Mouse (Mus musculus): ENCODE measurements at regions not wholly inside any gene's neighbourhood (a gene's known extent, or its start where the extent isn't known, plus 50 kb on each side); places are given as distances from the start of the nearest gene placed in this dataset.
"Not testable (repeated sequence)": the region's sequence is repeated elsewhere in the genome, so short reads cannot be mapped to it uniquely, and the experiment has no call there.

- DNase-seq, result no peak
Observed at GRCm38 (mm10) chr16:49430296-49430695, 268.7 kb upstream of the Ift57 start.

GRCm38 (mm10) chr16:49431902-49432301, 267.1 kb upstream of the Ift57 start:
- DNase-seq, result no peak

DNA sequence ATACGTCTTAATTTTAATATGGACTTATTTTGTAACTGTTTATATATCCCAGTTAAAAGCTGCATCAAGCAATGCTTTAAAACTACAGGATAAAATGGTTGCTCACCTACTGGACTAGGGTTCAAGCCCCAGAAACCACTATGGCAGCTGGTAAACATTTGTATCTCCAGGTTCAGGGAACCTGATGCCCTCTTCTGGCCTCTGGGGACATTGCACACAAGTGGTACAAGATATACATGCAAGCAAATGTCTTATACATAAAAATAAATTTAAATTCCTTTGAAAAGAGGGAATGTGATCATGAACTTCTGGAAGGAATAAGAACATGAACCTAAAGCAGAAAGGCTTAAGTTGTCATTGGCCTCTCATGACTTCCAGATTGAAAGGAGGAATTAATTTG, 257.8 kb upstream of the Ift57 start:
- peak in 1 of 2 experiments; percentile 9 for DNase-seq

- not testable (repeated sequence) for DNase-seq
Observed at GRCm38 (mm10) chr16:49447356-49447755, 251.7 kb upstream of the Ift57 start.

GRCm38 (mm10) chr16:49493881-49494280, 205.2 kb upstream of the Ift57 start:
- DNase-seq, result no peak

- DNase-seq, result no peak
Observed at GRCm38 (mm10) chr16:49497521-49498010, 201.5 kb upstream of the Ift57 start.

DNA sequence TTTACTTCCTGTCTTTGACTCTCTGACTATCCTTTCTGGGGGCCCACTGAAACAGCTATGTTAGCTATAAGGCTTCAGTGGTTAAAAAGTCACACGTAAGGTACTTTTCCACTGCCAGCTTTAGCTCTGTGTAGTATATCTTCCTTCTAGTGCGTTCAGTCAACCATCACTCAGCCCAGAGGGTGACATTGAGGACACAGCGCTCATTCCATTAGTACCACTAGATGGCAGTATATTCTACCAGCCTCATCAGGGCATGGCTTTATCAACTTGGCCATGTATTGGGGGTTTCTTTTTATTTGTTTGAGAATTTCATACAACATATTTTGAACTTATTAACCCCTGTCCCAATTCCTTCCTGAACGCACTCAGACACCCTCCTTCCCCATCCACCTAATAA, 198.2 kb upstream of the Ift57 start:
- no peak for DNase-seq

DNA sequence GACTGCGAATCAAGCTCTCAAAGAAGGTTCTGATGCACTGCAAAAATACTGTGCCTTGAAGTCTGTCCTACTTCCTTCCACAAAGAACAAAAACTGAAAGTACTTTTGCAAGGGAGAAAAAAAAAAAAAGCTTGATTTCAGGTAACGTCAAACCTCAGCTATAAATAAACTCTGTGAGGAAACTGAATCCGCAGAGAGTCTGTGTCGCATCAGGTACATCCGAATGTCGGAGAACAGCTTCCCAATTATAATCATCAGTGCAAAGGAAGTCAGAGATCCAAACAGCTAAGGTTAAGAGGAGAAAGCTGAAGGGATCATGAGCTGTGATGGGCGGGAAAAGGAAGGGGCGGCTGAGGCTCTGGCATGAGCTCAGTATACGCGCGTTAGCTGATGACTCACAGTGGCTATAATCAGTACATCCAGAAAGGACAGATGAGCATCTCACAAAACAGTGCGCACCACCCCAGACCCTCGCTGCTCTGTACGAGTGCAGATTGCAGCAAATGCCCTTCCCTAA, 195.1 kb upstream of the Ift57 start:
- DNase-seq, result peak in 1 of 2 experiments; percentile 5

DNA sequence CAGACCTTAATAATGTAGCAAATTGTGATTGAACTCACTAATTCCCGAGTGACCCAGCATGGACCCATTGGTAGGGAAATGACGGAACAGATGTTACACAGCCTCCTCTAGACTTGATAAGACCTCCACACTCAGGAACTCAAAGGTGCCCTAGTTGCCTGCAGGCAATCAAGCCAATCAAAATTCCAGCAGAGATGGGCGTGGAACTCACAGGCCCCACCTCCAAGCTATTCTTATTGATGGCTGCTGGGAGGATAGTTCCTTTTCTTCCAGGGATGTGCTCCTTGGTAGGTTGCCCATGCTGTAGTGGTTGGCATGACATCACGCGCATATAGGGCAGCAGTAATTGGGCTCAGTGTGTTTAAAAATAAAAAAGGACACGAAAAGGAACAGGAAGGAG, 194.4 kb upstream of the Ift57 start:
- DNase-seq, result no peak

DNA sequence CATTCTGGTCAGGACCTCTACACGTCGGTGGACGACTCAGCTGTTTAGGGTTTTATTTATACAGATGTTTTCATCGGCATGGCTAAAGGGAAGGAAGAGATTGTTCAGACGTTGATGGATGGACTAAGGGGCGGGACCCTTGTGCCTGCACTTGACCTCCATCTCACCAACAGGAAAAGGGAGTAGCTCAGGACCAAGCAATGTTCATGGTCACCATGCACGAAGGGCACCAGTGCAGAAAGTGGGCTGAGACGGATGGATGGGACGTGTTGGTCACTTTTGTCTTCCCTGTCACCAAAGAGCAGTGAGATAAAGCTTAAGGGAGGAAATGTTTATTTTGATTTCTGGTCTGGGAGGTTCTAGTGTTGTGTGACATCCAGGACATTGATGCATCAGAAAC, 193.8 kb upstream of the Ift57 start:
- no peak for DNase-seq

GRCm38 (mm10) chr16:49518844-49519243, 180.2 kb upstream of the Ift57 start:
- DNase-seq, result no peak

- no peak for DNase-seq
Observed at GRCm38 (mm10) chr16:49520411-49520810, 178.6 kb upstream of the Ift57 start.

DNA sequence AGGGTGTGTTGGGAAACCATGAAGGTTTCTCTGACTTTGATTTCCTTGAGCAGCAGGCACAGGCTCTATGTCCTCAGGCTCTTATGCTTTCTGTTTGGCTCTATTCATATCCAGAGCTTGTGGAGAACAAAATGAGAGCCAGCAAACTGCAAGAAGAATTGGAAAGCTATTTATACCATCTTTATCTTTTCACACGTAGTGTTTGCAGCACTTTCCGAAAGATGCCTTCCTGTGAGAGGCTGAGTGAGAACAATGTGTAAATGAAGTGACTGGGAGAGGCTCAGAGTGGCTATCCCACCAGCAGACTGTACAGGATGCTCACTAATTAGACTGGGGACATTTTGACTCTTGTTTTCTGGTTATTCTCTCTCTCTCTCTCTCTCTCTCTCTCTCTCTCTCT, 177.3 kb upstream of the Ift57 start:
- DNase-seq, result no peak

DNA sequence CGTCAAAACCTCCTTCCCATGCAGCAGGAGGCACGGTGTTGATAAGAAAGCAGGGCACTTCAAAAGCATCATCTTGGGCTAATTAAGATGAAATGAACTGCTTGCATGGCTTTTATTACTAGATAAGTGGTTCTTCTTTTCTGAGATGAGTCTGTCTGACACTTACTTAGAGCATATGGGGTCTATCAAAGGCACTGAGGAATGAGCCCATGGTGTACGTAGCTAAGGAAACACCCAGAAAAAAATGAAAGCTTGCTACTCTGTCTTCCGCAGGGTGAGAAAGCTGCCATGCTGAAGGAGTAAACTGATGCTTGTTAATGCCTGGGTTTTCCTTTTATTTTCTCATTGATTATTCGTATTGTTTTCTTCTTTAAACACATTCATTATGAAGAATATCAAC, 176.5 kb upstream of the Ift57 start:
- DNase-seq, result no peak

DNA sequence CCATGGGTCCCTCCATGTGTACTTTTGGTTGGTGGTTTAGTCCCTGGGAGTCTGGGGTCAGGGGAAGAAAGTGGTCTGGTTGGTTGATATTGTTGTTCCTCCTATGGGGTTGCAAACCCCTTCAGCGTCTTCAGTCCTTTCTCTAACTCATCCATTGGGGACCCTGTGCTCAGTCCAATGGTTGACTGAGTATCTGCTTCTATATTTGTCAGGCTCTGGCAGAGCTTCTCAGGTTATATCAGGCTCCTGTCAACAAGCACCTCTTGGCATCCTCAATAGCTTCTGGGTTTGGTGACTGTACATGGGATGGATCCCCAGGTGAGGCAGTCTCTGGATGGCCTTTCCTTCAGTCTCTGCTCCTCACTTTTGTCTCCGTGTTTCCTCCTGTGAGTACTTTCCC, 170.4 kb upstream of the Ift57 start:
- not testable (repeated sequence) for DNase-seq

DNA sequence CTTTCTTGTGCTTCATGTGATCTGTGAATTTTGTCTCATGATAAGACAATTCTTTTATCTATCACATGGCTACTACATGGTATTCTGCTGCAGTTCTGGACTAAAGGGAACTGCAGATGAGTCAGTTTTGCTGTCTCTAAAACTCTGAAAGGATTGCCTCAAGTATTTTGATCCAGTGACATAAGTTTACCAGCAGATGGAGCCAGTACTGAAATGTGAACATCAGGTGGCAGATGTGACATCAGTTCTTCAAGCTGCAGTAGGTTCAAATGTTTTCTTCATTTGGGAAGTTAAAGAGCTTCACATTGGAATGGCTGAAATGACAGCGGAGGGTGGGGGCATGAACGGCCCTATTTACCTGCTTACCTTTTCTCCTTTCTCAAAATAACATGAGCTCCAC, 170.0 kb upstream of the Ift57 start:
- DNase-seq, result no peak

DNA sequence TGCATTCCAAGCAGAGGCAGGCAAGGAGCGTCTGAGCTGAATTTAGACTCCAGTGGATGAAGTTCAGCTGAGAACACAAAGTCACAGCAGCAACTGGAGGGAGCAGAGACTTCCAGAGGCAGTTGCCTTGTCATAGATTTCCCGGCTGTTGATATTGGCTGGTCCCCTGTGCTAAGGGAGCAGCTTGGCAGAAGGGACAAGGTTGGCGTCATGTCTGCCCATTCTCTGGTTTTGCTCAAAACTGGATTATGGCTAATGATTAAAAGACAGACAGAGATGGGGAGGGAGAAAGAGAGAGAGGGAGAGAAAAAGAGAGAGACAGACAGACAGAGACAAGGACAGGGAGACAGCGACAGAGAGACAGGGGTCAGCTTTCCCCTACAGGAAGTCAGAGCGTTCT, 169.0 kb upstream of the Ift57 start:
- no peak for DNase-seq

GRCm38 (mm10) chr16:49532071-49532686, 166.9 kb upstream of the Ift57 start:
- DNase-seq, result no peak

DNA sequence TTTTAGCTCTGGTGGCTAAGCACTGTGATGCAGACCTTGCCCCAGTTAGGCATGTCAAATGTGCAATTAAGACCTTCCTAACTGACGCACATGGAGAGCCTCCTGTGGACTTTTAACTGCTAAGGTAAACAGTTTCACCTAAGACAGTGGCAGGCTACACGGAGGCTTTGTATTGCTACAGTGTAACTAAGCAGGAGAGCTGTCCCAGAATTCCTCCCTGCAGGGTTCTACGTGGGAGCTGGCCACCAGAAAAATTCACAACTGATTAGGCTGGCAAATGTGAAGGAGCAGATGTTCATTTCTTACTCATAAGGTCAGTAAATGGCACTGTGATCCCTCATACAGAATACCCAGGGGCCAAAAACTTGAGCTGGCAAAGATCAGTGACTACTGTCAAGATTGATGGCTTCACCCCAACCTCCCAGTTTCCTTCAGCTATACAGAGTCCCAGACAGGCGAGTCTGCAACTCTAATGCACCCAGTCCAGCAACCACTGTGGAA, 165.5 kb upstream of the Ift57 start:
- DNase-seq, result no peak

DNA sequence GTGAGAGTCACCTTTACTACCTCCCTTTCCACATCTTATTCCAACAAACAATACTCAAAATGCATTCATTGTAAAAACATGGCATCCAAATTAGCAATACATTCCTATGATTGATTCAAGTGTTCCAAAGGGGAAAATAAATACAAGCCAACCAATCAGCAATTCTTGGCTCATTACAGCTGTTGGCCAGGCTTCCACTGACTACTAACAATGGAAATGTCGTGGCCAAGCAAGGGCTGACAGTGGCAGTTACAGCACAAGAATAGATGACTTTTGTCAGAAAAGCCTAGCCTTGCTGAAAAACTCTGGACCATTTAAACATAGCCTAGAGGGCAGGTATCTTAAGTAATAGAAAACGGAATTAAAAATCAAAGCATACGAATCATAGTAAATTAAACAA, 148.8 kb upstream of the Ift57 start:
- DNase-seq, result no peak

GRCm38 (mm10) chr16:49570031-49570430, 129.0 kb upstream of the Ift57 start:
- no peak for DNase-seq

- DNase-seq, result no peak
Observed at GRCm38 (mm10) chr16:49572485-49573170, 126.4 kb upstream of the Ift57 start.

DNA sequence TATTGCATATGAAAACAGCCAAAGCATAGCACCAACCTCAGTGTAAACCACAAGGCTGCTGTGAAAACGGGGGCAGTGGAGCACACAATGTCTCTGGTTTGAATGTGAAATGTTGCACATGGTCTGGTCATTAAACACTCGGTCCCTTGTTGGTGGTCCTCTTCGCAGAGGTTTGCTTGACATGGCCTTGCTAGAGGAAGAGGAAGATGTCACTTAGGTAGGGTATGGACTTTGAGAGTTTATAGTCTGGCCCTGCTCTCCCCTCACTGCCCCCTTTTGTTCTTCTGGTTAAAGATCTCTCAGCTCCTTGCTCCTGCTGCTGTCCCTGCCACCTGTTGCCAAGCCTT, 125.9 kb upstream of the Ift57 start:
- DNase-seq, result no peak

- DNase-seq, result no peak
Observed at GRCm38 (mm10) chr16:49578976-49579375, 120.1 kb upstream of the Ift57 start.

Data from thymus, postnatal 36 days (tissue).